Mouse (Mus musculus) stomach, postnatal 0 days (tissue): ENCODE results near the gene Upk3b. TPM values are rescaled to one million over a fixed set of nuclear protein-coding genes. Genes with fewer than 3 reads are reported as not detected.

Experiments used
- ATAC-seq: fragments of 200-750 bp; cut with Nextera tagmentation; 2 replicates; pipeline ENCODE4 v1.8.0; 2017; ENCODE audit not compliant: low FRiP score, low TSS enrichment
- DNase-seq: peaks from one replicate; pipeline ENCODE4 v3.0.0-alpha.2; 2016; ENCODE audit warnings: low spot score
- H3K27ac ChIP-seq: fragments of 300-500 bp; sonication (generic); replicated peaks from 2 replicates; pipeline ENCODE4 v1.5.1; 2014; ENCODE audit warnings: mild to moderate bottlenecking, control low read depth
- H3K27me3 ChIP-seq: fragments of 300-500 bp; sonication (generic); 2 replicates; pipeline ENCODE4 v1.6.1; 2014; ENCODE audit warnings: low read length; ENCODE audit not compliant: control insufficient read depth, insufficient read depth
- H3K36me3 ChIP-seq: fragments of 300-500 bp; sonication (generic); 2 replicates; pipeline ENCODE4 v1.6.1; 2014; ENCODE audit warnings: low read length, mixed read lengths; ENCODE audit not compliant: control insufficient read depth, insufficient read depth
- H3K4me1 ChIP-seq: fragments of 300-500 bp; sonication (generic); replicated peaks from 2 replicates; pipeline ENCODE4 v1.6.1; 2014; ENCODE audit warnings: antibody characterized with exemption; ENCODE audit not compliant: control insufficient read depth, insufficient read depth
- H3K4me2 ChIP-seq: fragments of 300-500 bp; sonication (generic); replicated peaks from 2 replicates; pipeline ENCODE4 v1.6.1; 2014; ENCODE audit warnings: low read depth, mild to moderate bottlenecking, control low read depth, moderate library complexity
- H3K4me3 ChIP-seq: fragments of 300-500 bp; sonication (generic); 2 replicates; pipeline ENCODE4 v1.5.1; 2014; ENCODE audit warnings: low read depth, low read length, control low read depth
- H3K9ac ChIP-seq: fragments of 300-500 bp; sonication (generic); 2 replicates; pipeline ENCODE4 v1.6.1; 2014; ENCODE audit warnings: mild to moderate bottlenecking, low read length, control low read depth, mixed read lengths
- H3K9me3 ChIP-seq: fragments of 300-500 bp; sonication (generic); 2 replicates; pipeline ENCODE4 v1.6.1; 2016; ENCODE audit warnings: low read length; ENCODE audit not compliant: control insufficient read depth
- CTCF ChIP-seq: IDR thresholded peaks from 2 replicates; pipeline ENCODE4 v1.5.1; 2016; ENCODE audit warnings: antibody characterized with exemption, low read depth, mild to moderate bottlenecking, moderate library complexity
- EP300 ChIP-seq: optimal IDR thresholded peaks from 2 replicates; pipeline ENCODE3; 2016; ENCODE audit warnings: antibody characterized with exemption
- WGBS: fragments of 180-500 bp; shearing (Covaris S2); extraction: QIAGEN DNeasy Blood & Tissue Kit; methylation state at CpG from one replicate; pipeline ENCODE4 v1.1.7; 2014; 5-methylcytosine and 5-hydroxymethylcytosine counted together
- polyA plus RNA-seq: library from polyadenylated mRNA; unstranded; fragments of >200 nt; fragmentation: Nextera tagmentation; extraction: Ambion mirVana; gene quantifications from 2 replicates; pipeline ENCODE4 v1.2.1, GENCODE M21; 2015

Upk3b gene
- polyA plus RNA-seq, 1 experiment from 2014 or later: 27.7 TPM

- Histone ChIP-seq H3K27me3 (no peaks in the 10 kb centered on the region), H3K27ac (no peak overlapping the region), H3K4me2 (no peak overlapping the region), H3K4me1 (no peaks in the 10 kb centered on the region), H3K4me3 (no peak overlapping the region), H3K9me3 (no peaks in the 10 kb centered on the region), H3K36me3 (no peaks in the 10 kb centered on the region), H3K9ac (no peak overlapping the region)
- TF ChIP-seq EP300 (no peak), CTCF (no peak)
- 64% methylated on average over 5 of the region's 5 CpGs for WGBS
- ATAC-seq (no peak), DNase-seq (no peak)
Measured at GRCm38 (mm10) chr5:136091927-136092326, 53.6 kb downstream of the Upk3b start.

GRCm38 (mm10) chr5:136094249-136095010 lies 56.1 kb downstream of the Upk3b start:
- H3K4me3 ChIP-seq: no peak overlapping the region
- 55% methylated on average over 8 of the region's 8 CpGs for WGBS
- no peak overlapping the region for H3K9ac ChIP-seq
- DNase-seq: no peak
- no peaks in the 10 kb centered on the region for H3K36me3 ChIP-seq
- no peak for ATAC-seq
- no peak overlapping the region for H3K4me2 ChIP-seq
- no peaks in the 10 kb centered on the region for H3K27me3 ChIP-seq
- H3K27ac ChIP-seq: no peak overlapping the region
- H3K9me3 ChIP-seq: no peaks in the 10 kb centered on the region
- no peaks in the 10 kb centered on the region for H3K4me1 ChIP-seq
- TF ChIP-seq CTCF (no peak), EP300 (no peak)

- WGBS: 72% methylated on average over 7 of the region's 7 CpGs
- H3K27me3 ChIP-seq: no peaks in the 10 kb centered on the region
- no peak for TF ChIP-seq EP300
- no peak for TF ChIP-seq CTCF
- no peak overlapping the region for H3K4me2 ChIP-seq
- no peak for ATAC-seq
- no peak overlapping the region for H3K27ac ChIP-seq
- no peak overlapping the region for H3K9ac ChIP-seq
- no peaks in the 10 kb centered on the region for H3K9me3 ChIP-seq
- no peak overlapping the region for H3K4me3 ChIP-seq
- H3K4me1 ChIP-seq: no peaks in the 10 kb centered on the region
- H3K36me3 ChIP-seq: no peaks in the 10 kb centered on the region
- no peak for DNase-seq
Measured at GRCm38 (mm10) chr5:136095089-136095488, 56.8 kb downstream of the Upk3b start.

Other genes with a start within 250 kb of the Upk3b start
- 0.67 TPM in 2 replicates for gene Srrm3, start 231.6 kb upstream of the Upk3b start, polyA plus RNA-seq
- gene Hspb1, start 150.6 kb upstream of the Upk3b start, polyA plus RNA-seq: 1,235 and 1,355 TPM in 2 replicates
- gene Ywhag, start 103.9 kb upstream of the Upk3b start, polyA plus RNA-seq: 86.0 and 89.2 TPM in 2 replicates
- 1.7 and 2.2 TPM in 2 replicates for gene Ssc4d, start 64.0 kb upstream of the Upk3b start, polyA plus RNA-seq
- gene Zp3, start 58.4 kb upstream of the Upk3b start, polyA plus RNA-seq: 0.07 TPM in 1 of 2 replicates, not detected in the other
- gene Dtx2, start 43.7 kb upstream of the Upk3b start, polyA plus RNA-seq: 13.5 and 16.2 TPM in 2 replicates
- gene Upk3bl, start 16.0 kb downstream of the Upk3b start, polyA plus RNA-seq: 27.4 and 56.0 TPM in 2 replicates
- 4.0 and 4.7 TPM in 2 replicates for gene Rasa4, start 45.4 kb downstream of the Upk3b start, polyA plus RNA-seq
- 171 TPM in 2 replicates for gene Polr2j, start 78.1 kb downstream of the Upk3b start, polyA plus RNA-seq
- gene Lrwd1, start 97.6 kb downstream of the Upk3b start, polyA plus RNA-seq: 8.5 and 9.2 TPM in 2 replicates
- 9.4 and 10.3 TPM in 2 replicates for gene Alkbh4, start 97.7 kb downstream of the Upk3b start, polyA plus RNA-seq
- gene Orai2, start 132.2 kb downstream of the Upk3b start, polyA plus RNA-seq: 6.7 and 7.2 TPM in 2 replicates
- gene Prkrip1, start 160.5 kb downstream of the Upk3b start, polyA plus RNA-seq: 30.6 and 34.1 TPM in 2 replicates
- 0.92 and 1.1 TPM in 2 replicates for gene Sh2b2, start 208.1 kb downstream of the Upk3b start, polyA plus RNA-seq